Mouse (Mus musculus): ENCODE data around the gene Tspo2. TPM values are rescaled to one million over a fixed set of nuclear protein-coding genes. Genes with fewer than 3 reads are reported as not detected.
A peak's percentile ranks its signal among the peaks of the same experiment; 100 is the strongest.

Tspo2 gene
- total RNA-seq, 4 experiments from 2014 or later = not detected

- DNase-seq (ENCODE audit: low spot score in 2 of 2) = no peak
Measured at GRCm38 (mm10) chr17:48451753-48452444, 577 bp upstream of the Tspo2 start.

DNA sequence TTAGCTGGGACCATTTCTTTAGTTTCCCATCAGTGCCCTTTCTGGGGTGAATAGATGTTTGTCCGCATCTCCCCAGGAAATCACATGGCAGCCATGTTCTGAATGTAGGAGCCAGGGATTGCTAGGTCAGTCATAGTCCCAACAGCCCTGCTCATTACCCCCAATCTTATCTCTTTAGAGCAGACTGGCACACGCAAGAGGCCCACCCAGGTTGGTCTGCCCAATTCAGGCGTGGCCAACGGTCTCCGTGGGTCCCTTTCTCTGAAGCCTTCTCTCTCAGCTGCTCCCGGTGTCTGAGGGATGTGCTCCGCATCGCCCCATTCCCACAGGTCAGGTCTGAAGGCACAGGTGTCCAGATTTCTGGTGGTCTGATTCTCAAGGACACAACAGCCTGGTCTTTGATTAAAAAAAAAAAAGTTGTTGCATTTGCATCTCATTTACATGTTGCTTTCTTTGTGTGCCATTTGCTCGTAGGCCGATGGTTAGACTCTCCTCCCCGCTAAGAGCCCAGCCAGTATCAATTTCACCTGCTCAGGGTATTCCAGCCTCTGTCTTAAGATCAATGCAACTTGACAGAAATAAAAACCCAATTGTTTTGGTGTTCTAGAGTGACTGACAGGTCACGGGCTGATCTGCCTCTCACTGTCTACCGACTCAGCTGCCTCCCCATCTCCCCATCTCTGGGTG, 513 bp downstream of the Tspo2 start:
- no peak for DNase-seq (ENCODE audit: low spot score in 2 of 2)

- DNase-seq (ENCODE audit: low spot score in 2 of 2) = no peak
Measured at GRCm38 (mm10) chr17:48447675-48448074, 3.6 kb downstream of the Tspo2 start.

GRCm38 (mm10) chr17:48443542-48444145, 7.7 kb downstream of the Tspo2 start:
- DNase-seq (ENCODE audit: low spot score in 2 of 2) = no peak

- DNase-seq (ENCODE audit: low spot score in 2 of 2) = no peak
Measured at GRCm38 (mm10) chr17:48442745-48443457, 8.4 kb downstream of the Tspo2 start.

DNA sequence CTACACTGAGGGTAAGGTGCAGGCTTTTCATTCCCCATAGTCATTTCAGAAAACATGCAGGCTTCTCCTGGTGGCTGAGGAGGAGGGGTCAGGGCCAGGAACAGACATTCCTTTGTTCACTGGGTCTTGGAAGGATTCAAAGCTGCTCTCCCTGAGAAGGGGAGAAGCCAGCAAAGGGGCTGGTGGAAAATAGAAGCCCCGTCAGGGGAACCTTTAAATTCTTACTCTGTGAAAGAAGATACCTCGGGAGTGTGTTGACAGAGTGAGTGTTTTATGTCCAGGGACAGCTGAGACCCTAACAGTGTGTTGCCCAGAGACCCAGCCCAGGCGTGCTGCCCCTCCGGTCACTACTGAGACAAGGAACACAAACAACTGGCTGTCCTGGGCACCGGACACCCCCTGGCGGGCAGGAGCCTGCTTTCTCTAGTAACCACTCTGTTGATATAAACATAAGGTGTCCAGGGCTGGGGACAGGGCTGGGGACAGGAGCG, 13.9 kb downstream of the Tspo2 start:
- peak; percentile 55 to 73 for DNase-seq (ENCODE audit: low spot score in 2 of 2)

- peak; percentile 72 to 74 for DNase-seq (ENCODE audit: low spot score in 2 of 2)
Measured at GRCm38 (mm10) chr17:48436487-48436886, 14.8 kb downstream of the Tspo2 start.

GRCm38 (mm10) chr17:48434479-48434878, 16.8 kb downstream of the Tspo2 start:
- no peak for DNase-seq (ENCODE audit: low spot score in 2 of 2)

GRCm38 (mm10) chr17:48433689-48434330, 17.5 kb downstream of the Tspo2 start:
- DNase-seq (ENCODE audit: low spot score in 2 of 2) = no peak

DNA sequence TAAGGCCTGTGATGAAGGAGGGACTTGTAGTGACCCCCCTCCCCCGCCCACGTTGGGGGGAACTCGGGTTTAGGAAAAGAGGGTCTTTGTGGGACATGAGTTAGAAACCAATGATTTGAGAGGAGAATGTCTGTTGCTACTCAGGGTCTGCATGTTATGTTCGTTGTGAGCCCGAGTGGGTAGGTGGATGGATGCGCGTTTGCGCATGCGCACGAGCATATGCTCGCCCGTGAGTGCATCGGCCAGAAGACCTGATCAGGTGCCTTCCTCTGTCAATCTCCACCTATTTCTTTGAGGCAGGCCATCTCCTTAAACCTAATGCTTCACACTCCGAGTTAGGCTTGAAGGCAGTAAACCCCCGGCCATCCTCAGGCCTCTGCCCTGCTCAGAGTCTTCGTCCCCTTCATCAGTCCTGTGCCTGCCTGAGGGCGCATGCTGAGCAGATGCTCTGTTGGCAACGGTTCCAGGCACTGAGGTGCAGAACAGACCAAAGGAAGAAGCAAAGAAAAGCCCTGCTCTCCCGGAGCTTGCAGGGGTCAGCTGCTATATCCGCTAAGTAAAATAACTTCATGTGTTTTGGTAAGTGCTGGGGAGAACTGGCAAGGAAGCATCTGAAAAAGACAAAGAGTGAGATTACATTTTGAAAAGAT, 18.2 kb downstream of the Tspo2 start:
- no peak for DNase-seq (ENCODE audit: low spot score in 2 of 2)

DNA sequence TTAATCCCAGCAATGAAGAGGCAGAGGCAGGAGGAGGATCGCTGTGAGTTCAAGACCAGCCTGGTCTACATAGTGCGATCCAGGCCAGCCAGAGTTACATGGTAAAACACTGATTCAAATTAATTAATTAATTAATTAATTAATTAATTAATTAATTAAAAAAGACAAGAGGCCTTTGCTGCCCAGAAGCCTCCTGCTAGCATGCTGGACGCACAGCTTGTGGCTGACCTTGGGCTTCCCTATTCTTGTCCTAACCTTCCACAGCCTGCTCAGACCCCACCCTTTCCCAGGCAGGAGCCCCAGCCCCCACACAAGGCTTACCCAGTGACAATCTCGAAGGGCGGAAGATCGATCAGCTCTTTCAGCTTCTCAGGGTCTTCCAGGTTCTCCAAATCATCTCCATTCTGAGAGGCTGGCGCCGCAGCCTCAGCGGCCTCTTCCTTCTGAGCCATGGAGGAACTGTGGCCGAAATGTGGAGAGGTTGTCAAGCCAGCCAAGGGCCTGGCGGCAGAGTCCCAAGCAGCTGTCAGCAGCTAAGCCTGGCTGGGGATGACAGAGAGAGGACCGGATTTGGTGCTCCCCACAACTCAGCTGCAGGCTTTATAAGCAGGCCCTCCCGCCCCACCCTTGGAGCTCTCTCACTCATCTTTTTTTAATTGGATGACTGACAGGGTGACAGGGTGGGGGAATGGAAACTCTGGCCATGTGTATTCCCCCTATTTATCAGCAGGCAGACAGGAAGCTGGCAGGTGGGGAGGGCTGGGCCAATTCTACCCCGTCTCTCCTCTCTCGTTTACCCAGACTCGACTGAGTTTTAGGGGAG, 19.0 kb downstream of the Tspo2 start, which contains the start of gene Apobec2:
TSS of gene Apobec2 (minus strand) at position 773 of the 823 bp plus-strand sequence.
- peak; percentile 51 to 80 for DNase-seq (ENCODE audit: low spot score in 2 of 2)

DNA sequence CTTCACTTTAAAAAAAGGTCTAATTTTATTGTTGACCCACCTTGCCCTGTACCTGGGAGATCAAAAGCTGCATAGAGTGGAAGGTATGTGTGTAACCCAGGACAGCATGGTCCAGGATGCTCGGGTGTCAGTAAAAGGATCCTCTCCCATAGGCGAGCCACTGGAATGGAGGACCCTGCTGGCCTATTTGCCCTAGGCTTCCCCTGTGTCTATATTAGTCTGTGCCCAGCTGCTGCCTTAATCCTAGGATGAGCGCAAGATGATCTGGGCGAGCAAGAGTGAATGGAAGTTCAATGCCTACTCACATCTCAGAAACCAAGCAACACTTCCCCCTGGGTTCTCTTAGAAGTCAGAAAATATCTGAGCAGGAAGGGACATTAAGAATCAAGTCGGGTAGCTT, 20.3 kb downstream of the Tspo2 start:
- DNase-seq (ENCODE audit: low spot score in 2 of 2) = peak in 1 of 2 experiments; percentile 13

GRCm38 (mm10) chr17:48430394-48430793, 20.9 kb downstream of the Tspo2 start:
- DNase-seq (ENCODE audit: low spot score in 2 of 2) = peak in 1 of 2 experiments; percentile 41

GRCm38 (mm10) chr17:48427852-48428530, 23.3 kb downstream of the Tspo2 start:
- no peak for DNase-seq (ENCODE audit: low spot score in 2 of 2)

- DNase-seq (ENCODE audit: low spot score in 2 of 2) = peak; percentile 45 to 73
Measured at GRCm38 (mm10) chr17:48426991-48427750, 24.2 kb downstream of the Tspo2 start.

DNA sequence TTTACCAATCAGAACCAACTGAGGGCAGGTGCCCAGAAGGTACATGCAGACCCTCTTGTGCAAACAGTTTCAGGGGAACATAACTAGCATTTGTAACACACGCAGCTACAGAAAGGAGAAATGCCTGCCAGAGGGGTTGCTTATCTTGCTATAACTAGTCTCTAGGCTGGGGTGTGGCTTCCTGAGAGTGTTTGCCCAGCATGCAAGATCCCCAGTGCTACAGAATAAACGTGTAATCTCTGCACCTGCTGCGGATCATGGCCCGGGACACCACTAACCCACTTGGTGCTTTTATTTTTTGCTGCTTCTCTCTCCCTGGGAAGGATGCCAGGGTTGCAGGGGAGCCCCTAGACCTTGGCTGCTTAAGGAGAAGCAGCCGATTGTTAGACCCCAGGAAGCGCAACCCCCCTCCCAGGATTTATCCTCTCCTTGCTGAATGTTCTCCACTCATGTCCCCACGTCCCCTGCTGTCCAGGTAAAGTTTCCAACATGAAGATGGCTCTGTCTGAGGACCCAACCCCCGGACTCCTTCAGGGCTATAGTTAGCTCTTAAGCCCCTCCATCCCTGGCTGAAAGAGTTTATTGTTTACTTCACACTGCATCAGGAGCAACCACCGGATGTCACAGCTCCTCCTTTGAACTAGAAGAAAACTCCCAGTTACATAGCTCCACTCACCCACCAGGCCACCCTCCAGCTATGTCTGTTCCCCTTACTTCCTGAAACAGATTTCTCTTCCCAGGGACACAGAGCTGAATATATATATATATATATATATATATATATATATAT, 25.3 kb downstream of the Tspo2 start:
- DNase-seq (ENCODE audit: low spot score in 2 of 2) = peak in 1 of 2 experiments; percentile 15

GRCm38 (mm10) chr17:48424237-48424636, 27.1 kb downstream of the Tspo2 start:
- no peak for DNase-seq (ENCODE audit: low spot score in 2 of 2)

Data from gastrocnemius, adult 8-10 months (tissue).